Mouse (Mus musculus) spleen, adult 2 months (tissue): ENCODE measurements around the gene Zfp668.

ENCODE experiments used
- CTCF ChIP-seq: fragments of 200-500 bp; IDR thresholded peaks from 2 replicates; pipeline ENCODE4 v1.5.1; 2011; ENCODE audit warnings: mild to moderate bottlenecking, inconsistent platforms; ENCODE audit not compliant: insufficient read depth, insufficient read length, insufficient replicate concordance; ENCODE audit errors: extremely low read depth
- POLR2A ChIP-seq: fragments of 200-500 bp; IDR thresholded peaks from 2 replicates; pipeline ENCODE4 v1.6.1; 2011; ENCODE audit warnings: low read depth, low read length, inconsistent platforms

- TF ChIP-seq CTCF (no peak), POLR2A (no peak)
Observed at GRCm38 (mm10) chr7:127907939-127908338, 31.3 kb upstream of the Zfp668 start.
